Mouse (Mus musculus) lung, adult 2 months (tissue): ENCODE data around the gene Atp6v0e.

ENCODE experiments used
- CTCF ChIP-seq: fragments of 200-500 bp; IDR thresholded peaks from 2 replicates; pipeline ENCODE4 v1.5.1; 2011; ENCODE audit warnings: mild to moderate bottlenecking, low read length, control low read depth; ENCODE audit not compliant: insufficient read depth
- POLR2A ChIP-seq: fragments of 200-500 bp; IDR thresholded peaks from 2 replicates; pipeline ENCODE4 v1.6.1; 2011; ENCODE audit warnings: low read depth, mild to moderate bottlenecking, control low read depth, low read length, borderline replicate concordance; ENCODE audit errors: extremely low read depth

GRCm38 (mm10) chr17:26743294-26743693 lies 80.3 kb downstream of the Atp6v0e start:
- TF ChIP-seq POLR2A (no peak), CTCF (no peak)
